Mouse (Mus musculus): ENCODE measurements around the gene Ube2e2.

GRCm38 (mm10) chr14:18665267-18666024, 228.6 kb downstream of the Ube2e2 start:
- TF ChIP-seq CTCF (IDR thresholded peaks at IDR 0.05; ENCODE audit: insufficient read depth, low read length) = no peak
- TF ChIP-seq POLR2A (IDR thresholded peaks at IDR 0.05; ENCODE audit: borderline replicate concordance, extremely low read depth, low read depth, low read length) = no peak
